9 mouse cellular contexts compared by ENCODE assay signal in genomic region chr17:34291609-34292008, GRCm38 (mm10). TPM values are rescaled to one million over a fixed set of nuclear protein-coding genes. Genes with fewer than 3 reads are reported as not detected.
A peak's percentile ranks its signal among the peaks of the same experiment; 100 is the strongest.
DNase-seq lines count a peak whose midpoint lies in the region; ATAC-seq and TF ChIP-seq lines count a peak whose summit lies in the region.
"Had no signal": no experiment of that assay in that cellular context is flagged by ENCODE, and none has a peak within 500 bp of the region (broad histone marks: within the 10 kb centered on the region; RNA-seq: fewer than 3 reads in every experiment).

No protein-coding gene starts in this region.

- no peaks in the 10 kb centered on the region for H3K4me1 ChIP-seq in hindbrain, postnatal 0 days (ENCODE audit: insufficient read depth, low read length)

- H3K4me2 ChIP-seq in hindbrain, postnatal 0 days (ENCODE audit: low read depth, low read length): no peak overlapping the region

- ATAC-seq in hindbrain, postnatal 0 days: peak; percentile 90

- 14% methylated on average over 8 of the region's 8 CpGs for WGBS in hindbrain, postnatal 0 days

- H3K36me3 ChIP-seq in hindbrain, postnatal 0 days (ENCODE audit: insufficient read depth, low read length): no peaks in the 10 kb centered on the region

- no peak overlapping the region for H3K9ac ChIP-seq in hindbrain, postnatal 0 days (replicated peaks; ENCODE audit: low read length)

- no peak overlapping the region for H3K27ac ChIP-seq in gastrocnemius, adult 2 months
- no peak overlapping the region for H3K27ac ChIP-seq in hindbrain, postnatal 0 days

- peak; percentile 80 for DNase-seq in T-cell, adult 2 months (ENCODE audit: low spot score)
- peak; percentile 56 to 73 for DNase-seq in cerebellum, postnatal 25 days
- DNase-seq in gastrocnemius, adult 2 months: peak; percentile 68
- peak; percentile 94 for DNase-seq in hindbrain, postnatal 0 days (ENCODE audit: low spot score)
- DNase-seq in layer of hippocampus, postnatal 36 days: peak; percentile 67 to 72
- peak; percentile 87 for DNase-seq in lung, postnatal 25 days (ENCODE audit: low spot score)
- peak; percentile 88 for DNase-seq in retina, postnatal 1 day
- peak; percentile 81 for DNase-seq in thymus, postnatal 25 days

- H3K27me3 ChIP-seq in hindbrain, postnatal 0 days (ENCODE audit: insufficient read depth, low read length): no peaks in the 10 kb centered on the region

- H3K9me3 ChIP-seq in hindbrain, postnatal 0 days (ENCODE audit: low read length): no peaks in the 10 kb centered on the region

- no peak for TF ChIP-seq CTCF in gastrocnemius, adult 2 months (IDR thresholded peaks at IDR 0.05)
- TF ChIP-seq CTCF in hindbrain, postnatal 0 days (IDR thresholded peaks at IDR 0.05; ENCODE audit: low read depth): no peak

- no peak overlapping the region for H3K4me3 ChIP-seq in gastrocnemius, adult 2 months
- H3K4me3 ChIP-seq in hindbrain, postnatal 0 days (ENCODE audit: low read length): no peak overlapping the region
- H3K4me3 ChIP-seq: erythroblast, embryonic 14.5 days had no signal

- intact Hi-C loops in gastrocnemius, adult 2 months (cut with DNase I): no loop called here

RNA-seq across cellular contexts. Expression of gene H2-Aa, which starts 4.0 kb away (rescaled TPM):
- 1 to 10 TPM; 5.3 to 6.0 TPM for total RNA-seq in gastrocnemius, adult 2 months (2021)
- 1.0 and 1.3 TPM in 2 replicates for total RNA-seq in hindbrain, postnatal 0 days (2014; rRNA removed)
- polyA plus RNA-seq in hindbrain, postnatal 0 days (2015; fragmentation: Nextera tagmentation; extraction: Ambion mirVana): 0.95 and 1.4 TPM in 2 replicates
- total RNA-seq in layer of hippocampus, postnatal 36 days (2021): 1 to 10 TPM in 1 of 2 experiments, under 1 TPM in 1; 0.87 to 1.3 TPM
- polyA plus RNA-seq: erythroblast, embryonic 14.5 days had no signal

RNA-seq across cellular contexts. Expression of gene H2-Eb1, which starts 14.1 kb away (rescaled TPM):
- total RNA-seq in gastrocnemius, adult 2 months (2021): 1 to 10 TPM; 3.4 to 4.9 TPM
- 0.52 and 0.93 TPM in 2 replicates for total RNA-seq in hindbrain, postnatal 0 days (2014; rRNA removed)
- polyA plus RNA-seq in hindbrain, postnatal 0 days (2015; fragmentation: Nextera tagmentation; extraction: Ambion mirVana): 4.1 and 5.3 TPM in 2 replicates
- 1 to 10 TPM; 1.3 TPM for total RNA-seq in layer of hippocampus, postnatal 36 days (2021)
- polyA plus RNA-seq: erythroblast, embryonic 14.5 days had no signal

RNA-seq across cellular contexts. Expression of gene H2-Eb2, which starts 33.9 kb away (rescaled TPM):
- total RNA-seq in gastrocnemius, adult 2 months (2021): not detected
- total RNA-seq in hindbrain, postnatal 0 days (2014; rRNA removed): 0.05 and 0.07 TPM in 2 replicates
- 0.10 and 0.20 TPM in 2 replicates for polyA plus RNA-seq in hindbrain, postnatal 0 days (2015; fragmentation: Nextera tagmentation; extraction: Ambion mirVana)
- total RNA-seq in layer of hippocampus, postnatal 36 days (2021): not detected
- polyA plus RNA-seq: erythroblast, embryonic 14.5 days had no signal

RNA-seq across cellular contexts. Expression of gene H2-Ab1, which starts 34.1 kb away (rescaled TPM):
- 1 to 10 TPM; 3.1 to 4.7 TPM for total RNA-seq in gastrocnemius, adult 2 months (2021)
- total RNA-seq in hindbrain, postnatal 0 days (2014; rRNA removed): 1.1 and 3.5 TPM in 2 replicates
- 2.9 and 3.1 TPM in 2 replicates for polyA plus RNA-seq in hindbrain, postnatal 0 days (2015; fragmentation: Nextera tagmentation; extraction: Ambion mirVana)
- 1 to 10 TPM; 1.6 to 1.9 TPM for total RNA-seq in layer of hippocampus, postnatal 36 days (2021)

RNA-seq across cellular contexts. Expression of gene H2-Ob, which starts 52.9 kb away (rescaled TPM):
- total RNA-seq in gastrocnemius, adult 2 months (2021): under 1 TPM in 1 of 2 experiments, not detected in 1; 0.11 TPM
- 0.14 and 0.42 TPM in 2 replicates for total RNA-seq in hindbrain, postnatal 0 days (2014; rRNA removed)
- 0.13 and 0.35 TPM in 2 replicates for polyA plus RNA-seq in hindbrain, postnatal 0 days (2015; fragmentation: Nextera tagmentation; extraction: Ambion mirVana)
- under 1 TPM in 1 of 2 experiments, not detected in 1; 0.47 TPM for total RNA-seq in layer of hippocampus, postnatal 36 days (2021)
- polyA plus RNA-seq: erythroblast, embryonic 14.5 days had no signal
